Mouse (Mus musculus) liver, embryonic 12.5 days (tissue): ENCODE results near the gene Prr23a3. TPM values are rescaled to one million over a fixed set of nuclear protein-coding genes. Genes with fewer than 3 reads are reported as not detected.
A peak's percentile ranks its signal among the peaks of the same experiment; 100 is the strongest.

Experiments
- ATAC-seq: fragments of 200-750 bp; cut with Nextera tagmentation; 2 replicates; pipeline ENCODE4 v1.8.0; 2017; ENCODE audit warnings: moderate number of reproducible peaks, mild to moderate bottlenecking, moderate library complexity
- H3K27ac ChIP-seq: fragments of 300-500 bp; sonication (generic); 2 replicates; pipeline ENCODE4 v1.5.1; 2016; ENCODE audit warnings: mild to moderate bottlenecking
- H3K27me3 ChIP-seq: fragments of 300-500 bp; sonication (generic); replicated peaks from 2 replicates; pipeline ENCODE4 v1.6.1; 2016; ENCODE audit warnings: mild to moderate bottlenecking, moderate library complexity
- H3K36me3 ChIP-seq: fragments of 300-500 bp; sonication (generic); 2 replicates; pipeline ENCODE4 v1.6.1; 2016; ENCODE audit warnings: mild to moderate bottlenecking, moderate library complexity
- H3K4me1 ChIP-seq: fragments of 300-500 bp; sonication (generic); 2 replicates; pipeline ENCODE4 v1.6.1; 2016
- H3K4me2 ChIP-seq: fragments of 300-500 bp; sonication (generic); 2 replicates; pipeline ENCODE4 v1.6.1; 2016; ENCODE audit warnings: mild to moderate bottlenecking, moderate library complexity
- H3K4me3 ChIP-seq: fragments of 300-500 bp; sonication (generic); 2 replicates; pipeline ENCODE4 v1.5.1; 2016; ENCODE audit warnings: mild to moderate bottlenecking, moderate library complexity
- H3K9ac ChIP-seq: fragments of 300-500 bp; sonication (generic); 2 replicates; pipeline ENCODE4 v1.6.1; 2016; ENCODE audit warnings: mild to moderate bottlenecking, moderate library complexity
- H3K9me3 ChIP-seq: fragments of 300-500 bp; sonication (generic); replicated peaks from 2 replicates; pipeline ENCODE4 v1.6.1; 2016; ENCODE audit warnings: mild to moderate bottlenecking, moderate library complexity
- WGBS: fragments of 180-500 bp; shearing (Covaris S2); methylation state at CpG from one replicate; pipeline ENCODE4 v1.1.7; 2016; ENCODE audit not compliant: insufficient replicate concordance; 5-methylcytosine and 5-hydroxymethylcytosine counted together
- polyA plus RNA-seq: library from polyadenylated mRNA; unstranded; fragments of >200 nt; fragmentation: Nextera tagmentation; extraction: Ambion mirVana; gene quantifications from 2 replicates; pipeline ENCODE4 v1.2.1, GENCODE M21; 2016

Prr23a3 gene
- polyA plus RNA-seq: not detected in 2 replicates

GRCm38 (mm10) chr9:98864571-98864970 is at the start of gene Prr23a3:
Gene Prr23a3 (plus strand): TSS chr9:98864767.
- Histone ChIP-seq H3K36me3 (no peaks in the 10 kb centered on the region), H3K4me3 (no peak within 1 kb of the TSS), H3K9me3 (no peaks in the 10 kb centered on the region), H3K27me3 (peaks cover 17% of the 10 kb centered on the region), H3K4me2 (0 out of 2 replicates have a peak within 1 kb of the TSS, but pooled peaks have one; percentile 14), H3K4me1 (no peaks in the 10 kb centered on the region), H3K9ac (no peak within 1 kb of the TSS), H3K27ac (no peak within 1 kb of the TSS)
- 29% methylated on average over 22 of the region's 22 CpGs for WGBS
- no peak for ATAC-seq

DNA sequence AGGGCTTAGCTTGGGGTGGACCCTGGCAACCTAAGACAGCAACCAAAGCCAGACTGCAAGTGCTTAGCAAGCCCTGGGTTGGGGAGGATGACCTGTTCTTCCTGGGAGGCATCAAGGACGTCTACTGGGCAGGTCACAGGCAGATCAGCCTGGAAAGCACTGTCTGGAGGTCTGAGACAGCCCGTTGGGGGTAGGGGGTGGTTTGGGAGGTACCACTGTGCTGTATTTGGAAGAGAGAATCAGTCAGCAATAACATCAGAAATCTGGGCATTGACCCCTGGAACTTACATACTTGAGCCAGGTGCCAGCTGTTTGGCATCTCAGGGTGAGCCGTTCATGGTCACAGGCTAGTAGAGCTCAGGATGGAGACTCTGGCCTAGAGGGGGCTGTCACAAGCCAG is 48.5 kb upstream of the Prr23a3 start:
- Histone ChIP-seq H3K4me3 (no peak overlapping the region), H3K9me3 (no peaks in the 10 kb centered on the region), H3K27ac (no peak overlapping the region), H3K27me3 (no peaks in the 10 kb centered on the region), H3K4me1 (no peaks in the 10 kb centered on the region), H3K9ac (no peak overlapping the region), H3K36me3 (no peaks in the 10 kb centered on the region), H3K4me2 (no peak overlapping the region)
- no peak for ATAC-seq
- 40% methylated on average over 3 of the region's 3 CpGs for WGBS

GRCm38 (mm10) chr9:98817592-98817991 is 47.0 kb upstream of the Prr23a3 start:
- 74% methylated on average over 7 of the region's 7 CpGs for WGBS
- H3K27ac ChIP-seq: no peak overlapping the region
- H3K4me3 ChIP-seq: no peak overlapping the region
- no peaks in the 10 kb centered on the region for H3K9me3 ChIP-seq
- H3K4me1 ChIP-seq: no peaks in the 10 kb centered on the region
- H3K9ac ChIP-seq: no peak overlapping the region
- H3K27me3 ChIP-seq: no peaks in the 10 kb centered on the region
- H3K4me2 ChIP-seq: no peak overlapping the region
- no peak for ATAC-seq
- H3K36me3 ChIP-seq: no peaks in the 10 kb centered on the region

GRCm38 (mm10) chr9:98818971-98819370 is 45.6 kb upstream of the Prr23a3 start:
- no peaks in the 10 kb centered on the region for H3K36me3 ChIP-seq
- H3K4me3 ChIP-seq: no peak overlapping the region
- no peak for ATAC-seq
- H3K9ac ChIP-seq: no peak overlapping the region
- H3K27ac ChIP-seq: no peak overlapping the region
- H3K27me3 ChIP-seq: no peaks in the 10 kb centered on the region
- no peak overlapping the region for H3K4me2 ChIP-seq
- 70% methylated on average over 5 of the region's 5 CpGs for WGBS
- H3K4me1 ChIP-seq: no peaks in the 10 kb centered on the region
- H3K9me3 ChIP-seq: no peaks in the 10 kb centered on the region

DNA sequence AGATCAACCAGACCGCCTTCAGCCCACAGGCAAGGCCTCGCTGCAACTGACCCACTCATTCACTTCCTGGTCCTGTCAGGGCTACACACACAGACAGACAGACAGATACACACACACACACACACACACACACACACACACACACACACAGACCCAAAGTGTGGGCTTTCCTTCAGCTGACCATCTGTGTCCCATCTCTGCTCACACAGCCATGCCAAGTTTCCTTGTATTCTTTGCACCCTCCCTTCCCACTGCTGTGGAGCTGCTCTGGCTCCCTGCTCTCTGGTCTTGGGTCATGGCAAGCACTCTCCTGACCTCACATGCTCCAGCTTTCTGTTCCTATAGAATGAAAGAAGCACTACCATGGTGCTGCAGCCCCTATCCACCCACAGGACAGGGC is 45.1 kb upstream of the Prr23a3 start:
- no peak overlapping the region for H3K4me2 ChIP-seq
- no peak overlapping the region for H3K9ac ChIP-seq
- no peaks in the 10 kb centered on the region for H3K27me3 ChIP-seq
- WGBS: 66% methylated on average over 2 of the region's 2 CpGs
- H3K9me3 ChIP-seq: no peaks in the 10 kb centered on the region
- H3K4me3 ChIP-seq: no peak overlapping the region
- H3K36me3 ChIP-seq: no peaks in the 10 kb centered on the region
- no peak overlapping the region for H3K27ac ChIP-seq
- ATAC-seq: no peak
- no peaks in the 10 kb centered on the region for H3K4me1 ChIP-seq

DNA sequence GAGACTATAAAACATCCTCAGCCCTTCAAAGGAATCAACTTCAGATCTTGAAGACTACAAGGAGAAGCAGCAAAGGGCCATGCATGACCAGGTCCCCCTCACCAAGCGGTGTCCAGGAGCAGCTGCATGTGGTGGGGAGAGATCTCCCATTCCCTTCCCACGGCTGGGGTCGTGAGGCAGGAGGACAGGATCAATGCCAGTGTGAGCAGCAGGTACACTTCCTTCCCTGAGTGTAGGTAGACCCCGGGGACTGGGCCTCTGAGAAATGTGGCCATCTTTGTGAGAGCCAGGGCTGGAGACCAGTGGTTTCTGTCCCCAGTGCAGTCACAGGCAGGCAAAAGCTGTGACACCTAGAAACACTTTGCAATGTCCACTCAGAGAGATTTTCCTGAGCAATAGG is 44.1 kb upstream of the Prr23a3 start:
- Histone ChIP-seq H3K4me3 (no peak overlapping the region), H3K4me1 (no peaks in the 10 kb centered on the region), H3K27me3 (no peaks in the 10 kb centered on the region), H3K36me3 (no peaks in the 10 kb centered on the region), H3K4me2 (no peak overlapping the region), H3K9me3 (no peaks in the 10 kb centered on the region), H3K9ac (no peak overlapping the region), H3K27ac (no peak overlapping the region)
- ATAC-seq: no peak
- WGBS: 64% methylated on average over 4 of the region's 4 CpGs

DNA sequence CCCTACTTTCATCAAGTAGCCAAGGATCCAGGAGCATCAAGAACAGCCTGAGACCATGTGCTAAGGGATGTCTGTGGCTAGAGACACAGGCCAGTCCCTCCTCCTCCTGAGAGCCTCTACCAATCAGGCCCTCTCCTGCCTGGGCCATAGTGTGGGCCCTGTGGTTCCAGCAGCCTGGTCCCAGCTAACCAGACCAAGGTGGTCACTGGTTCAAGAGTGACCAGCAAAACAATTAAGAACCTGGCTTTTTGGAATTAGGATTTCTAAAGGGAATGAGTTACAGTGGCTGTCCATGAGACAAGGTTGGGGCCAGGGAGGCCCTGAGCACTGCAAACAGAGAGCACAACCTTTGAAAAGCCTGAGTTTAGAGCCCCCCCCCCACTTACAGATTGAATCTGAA is 43.5 kb upstream of the Prr23a3 start:
- no peaks in the 10 kb centered on the region for H3K36me3 ChIP-seq

GRCm38 (mm10) chr9:98823805-98824204 is 40.8 kb upstream of the Prr23a3 start:
- Histone ChIP-seq H3K27ac (no peak overlapping the region), H3K9ac (no peak overlapping the region), H3K27me3 (no peaks in the 10 kb centered on the region), H3K4me1 (no peaks in the 10 kb centered on the region), H3K4me3 (no peak overlapping the region), H3K36me3 (no peaks in the 10 kb centered on the region), H3K4me2 (no peak overlapping the region), H3K9me3 (no peaks in the 10 kb centered on the region)
- ATAC-seq: no peak
- 66% methylated on average over 7 of the region's 7 CpGs for WGBS

More for the DNA sequence above, 43.5 kb upstream of the Prr23a3 start:
- Histone ChIP-seq H3K27ac (no peak overlapping the region), H3K4me1 (no peaks in the 10 kb centered on the region), H3K9me3 (no peaks in the 10 kb centered on the region), H3K9ac (no peak overlapping the region), H3K27me3 (no peaks in the 10 kb centered on the region), H3K4me2 (no peak overlapping the region), H3K4me3 (no peak overlapping the region)
- no peak for ATAC-seq

- Histone ChIP-seq H3K4me1 (no peaks in the 10 kb centered on the region), H3K4me3 (no peak overlapping the region), H3K27me3 (no peaks in the 10 kb centered on the region), H3K36me3 (no peaks in the 10 kb centered on the region), H3K27ac (no peak overlapping the region), H3K9ac (no peak overlapping the region), H3K9me3 (no peaks in the 10 kb centered on the region), H3K4me2 (no peak overlapping the region)
- 46% methylated on average over 5 of the region's 5 CpGs for WGBS
- ATAC-seq: no peak
These were observed 35.1 kb upstream of the Prr23a3 start for GRCm38 (mm10) chr9:98829508-98829907.

DNA sequence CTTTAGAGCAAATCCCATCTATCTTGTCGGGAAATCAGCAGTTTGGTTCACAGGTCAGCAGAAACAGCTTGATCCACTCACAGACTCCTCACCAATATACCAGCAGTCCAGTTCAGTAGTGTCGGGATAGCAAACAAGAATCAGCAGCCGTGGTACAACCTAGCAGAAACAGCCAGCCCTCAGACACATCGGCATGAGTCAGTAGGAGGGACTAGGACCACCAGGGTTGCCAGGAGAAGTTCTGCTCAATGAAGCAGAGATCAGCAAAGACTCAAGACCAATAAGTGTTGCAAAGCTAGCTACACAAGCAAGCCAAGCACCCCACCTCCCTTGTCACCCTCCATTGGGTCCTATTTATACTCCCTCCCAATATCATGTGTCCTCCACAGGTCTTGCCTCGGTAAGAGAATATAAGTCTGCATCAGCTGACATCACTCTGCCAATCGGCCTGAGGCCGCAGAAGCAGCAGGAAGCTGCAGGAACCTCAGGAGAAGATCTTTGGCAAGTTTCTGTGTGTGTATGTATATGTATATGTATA is 27.0 kb upstream of the Prr23a3 start:
- H3K9ac ChIP-seq: no peak overlapping the region
- H3K4me2 ChIP-seq: no peak overlapping the region
- H3K4me3 ChIP-seq: no peak overlapping the region
- ATAC-seq: no peak
- peaks cover 7% of the 10 kb centered on the region; the same call in 1 of the 2 replicates for H3K27me3 ChIP-seq
- H3K9me3 ChIP-seq: peaks cover 4% of the 10 kb centered on the region; the same call in 1 of the 2 replicates
- no peak overlapping the region for H3K27ac ChIP-seq
- 63% methylated on average over 7 of the region's 7 CpGs for WGBS
- H3K36me3 ChIP-seq: no peaks in the 10 kb centered on the region
- no peaks in the 10 kb centered on the region for H3K4me1 ChIP-seq

DNA sequence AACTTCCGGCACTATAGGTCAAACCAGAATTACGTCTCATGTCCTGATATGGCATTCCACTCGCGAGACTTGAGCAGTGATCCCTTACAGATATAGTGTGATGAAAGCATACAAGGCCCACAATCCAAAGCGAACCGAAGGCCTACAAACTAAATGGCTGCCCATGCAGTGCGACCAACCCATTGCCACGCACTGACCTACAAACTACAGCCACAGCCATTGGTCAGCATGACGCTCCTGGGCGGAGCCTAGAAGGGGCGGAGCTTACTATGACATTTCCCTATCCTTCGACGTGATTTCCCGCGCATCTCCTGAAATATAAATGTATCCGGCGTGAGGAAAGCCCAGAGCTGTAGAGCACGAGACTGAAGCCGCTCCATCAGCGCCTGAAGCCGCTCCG is 22.4 kb upstream of the Prr23a3 start, which contains the start of gene Prr23a1:
Gene Prr23a1, plus strand, starts transcription at position 387 of the 400 bp plus-strand sequence.
- Histone ChIP-seq H3K27me3 (peaks cover 13% of the 10 kb centered on the region; the same call in 1 of the 2 replicates), H3K4me2 (no peak within 1 kb of the TSS), H3K9me3 (peaks cover 4% of the 10 kb centered on the region; the same call in 1 of the 2 replicates), H3K36me3 (no peaks in the 10 kb centered on the region), H3K9ac (no peak within 1 kb of the TSS), H3K4me1 (no peaks in the 10 kb centered on the region), H3K27ac (no peak within 1 kb of the TSS), H3K4me3 (no peak within 1 kb of the TSS)
- no peak for ATAC-seq
- 50% methylated on average over 22 of the region's 22 CpGs for WGBS

GRCm38 (mm10) chr9:98856210-98856609 is 8.4 kb upstream of the Prr23a3 start, which contains the start of gene Prr23a2:
Gene Prr23a2 (plus strand): TSS chr9:98856494.
- Histone ChIP-seq H3K27ac (no peak within 1 kb of the TSS), H3K4me2 (no peak within 1 kb of the TSS), H3K4me1 (no peaks in the 10 kb centered on the region), H3K4me3 (no peak within 1 kb of the TSS), H3K9me3 (no peaks in the 10 kb centered on the region), H3K27me3 (no peaks in the 10 kb centered on the region), H3K36me3 (no peaks in the 10 kb centered on the region), H3K9ac (no peak within 1 kb of the TSS)
- whole genome bisulfite sequencing: 51% methylated on average over 18 of the region's 18 CpGs
- no peak for ATAC-seq

GRCm38 (mm10) chr9:98863463-98863862 is 1.1 kb upstream of the Prr23a3 start:
- H3K36me3 ChIP-seq: no peaks in the 10 kb centered on the region
- H3K9me3 ChIP-seq: no peaks in the 10 kb centered on the region
- H3K4me1 ChIP-seq: no peaks in the 10 kb centered on the region
- H3K27ac ChIP-seq: no peak overlapping the region
- 50% methylated on average over 3 of the region's 3 CpGs for WGBS
- peaks cover 17% of the 10 kb centered on the region for H3K27me3 ChIP-seq
- no peak for ATAC-seq
- no peak overlapping the region for H3K4me2 ChIP-seq
- H3K4me3 ChIP-seq: no peak overlapping the region
- no peak overlapping the region for H3K9ac ChIP-seq
